Mouse (Mus musculus): ENCODE results near the gene Clcn1. TPM values are rescaled to one million over a fixed set of nuclear protein-coding genes. Genes with fewer than 3 reads are reported as not detected.

Clcn1 gene
- polyA plus RNA-seq (2012; rRNA removed) = 1.9 TPM in 2 replicates
- polyA plus RNA-seq (2014; fragmentation: Nextera tagmentation; extraction: Ambion mirVana) = 0.29 and 0.61 TPM in 2 replicates

DNA sequence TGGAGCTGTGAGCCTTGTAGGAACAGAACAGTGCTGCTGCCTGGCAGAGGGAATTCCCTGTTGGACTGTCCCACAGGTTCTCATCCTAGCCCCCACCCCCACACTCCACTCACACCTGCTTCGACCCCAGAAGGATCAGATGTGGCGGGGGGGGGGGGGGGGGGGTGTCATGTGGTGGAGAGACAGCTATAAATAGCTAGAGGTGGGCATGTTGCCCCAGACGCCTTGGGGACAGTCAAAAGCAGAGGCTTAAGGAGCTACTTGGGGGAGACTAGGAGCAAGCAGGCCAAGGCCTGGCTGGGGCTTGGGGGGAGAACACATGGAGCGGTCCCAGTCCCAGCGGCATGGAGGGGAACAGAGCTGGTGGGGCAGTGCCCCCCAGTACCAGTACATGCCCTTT is at the start of gene Clcn1:
Clcn1 (plus strand) TSS at position 238 of the 400 bp plus-strand sequence.
- TF ChIP-seq POLR2A (IDR thresholded peaks at IDR 0.05; ENCODE audit: borderline replicate concordance, extremely low read depth, insufficient read depth, insufficient read length) = no peak
- 58% methylated on average over 4 of the region's 5 CpGs for WGBS
- no peak for DNase-seq (ENCODE audit: low spot score)

DNA sequence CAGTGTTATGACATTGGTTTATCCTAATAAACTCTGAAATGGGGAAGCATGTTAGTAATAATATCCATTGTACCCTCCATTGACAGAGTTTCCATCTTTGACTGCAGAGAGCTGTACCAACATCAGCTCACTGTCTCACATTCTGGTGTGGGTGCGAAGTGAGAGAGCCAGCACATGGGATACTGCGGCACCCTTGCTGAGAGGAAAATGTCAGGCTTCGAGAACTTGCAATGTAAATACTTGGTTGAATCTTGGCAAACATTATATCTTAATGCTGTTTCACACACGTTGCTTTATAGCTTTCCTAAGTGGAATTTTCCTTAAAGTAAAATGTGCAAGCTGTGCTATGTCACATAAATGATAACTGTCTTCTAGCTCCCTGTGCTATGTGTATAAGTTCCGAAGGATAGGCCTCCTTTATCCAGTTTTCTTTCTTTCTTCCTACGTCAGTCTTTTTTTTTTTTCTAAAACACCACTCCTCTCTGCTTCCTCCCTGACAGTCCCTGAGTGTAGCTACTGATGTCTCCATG is 49.1 kb upstream of the Clcn1 start:
- Histone ChIP-seq H3K36me3 (ENCODE audit: control insufficient read depth, insufficient read depth, low read length) (no peaks in the 10 kb centered on the region), H3K27ac (replicated peaks; ENCODE audit: low read depth, low read length) (no peak overlapping the region), H3K9ac (ENCODE audit: low read depth, low read length, severe bottlenecking) (no peak overlapping the region), H3K27me3 (ENCODE audit: control insufficient read depth, insufficient read depth, low read length) (no peaks in the 10 kb centered on the region), H3K4me1 (ENCODE audit: control insufficient read depth, insufficient read depth, low read length) (no peaks in the 10 kb centered on the region), H3K9me3 (ENCODE audit: control insufficient read depth, low read length) (no peaks in the 10 kb centered on the region), H3K4me2 (replicated peaks; ENCODE audit: low read depth, low read length, severe bottlenecking) (no peak overlapping the region), H3K4me3 (replicated peaks; ENCODE audit: low read length) (no peak overlapping the region)
- TF ChIP-seq POLR2A (IDR thresholded peaks at IDR 0.05; ENCODE audit: borderline replicate concordance, extremely low read depth, insufficient read depth, insufficient read length) = no peak
- DNase-seq (ENCODE audit: low spot score) (no peak), ATAC-seq (ENCODE audit: low FRiP score, low read depth) (no peak)
- WGBS = 67% methylated on average over 6 of the region's 6 CpGs

More for the DNA sequence above, at the start of gene Clcn1:
- ATAC-seq (ENCODE audit: low FRiP score, low read depth) = no peak
- Histone ChIP-seq H3K4me2 (replicated peaks; ENCODE audit: low read depth, low read length, severe bottlenecking) (no peak within 1 kb of the TSS), H3K27ac (replicated peaks; ENCODE audit: low read depth, low read length) (no peak within 1 kb of the TSS), H3K27me3 (ENCODE audit: control insufficient read depth, insufficient read depth, low read length) (no peaks in the 10 kb centered on the region), H3K4me1 (ENCODE audit: control insufficient read depth, insufficient read depth, low read length) (no peaks in the 10 kb centered on the region; the same call in 1 of the 2 replicates), H3K4me3 (replicated peaks; ENCODE audit: low read length) (no peak within 1 kb of the TSS), H3K9ac (ENCODE audit: low read depth, low read length, severe bottlenecking) (no peak within 1 kb of the TSS), H3K36me3 (ENCODE audit: control insufficient read depth, insufficient read depth, low read length) (peaks cover 25% of the 10 kb centered on the region), H3K9me3 (ENCODE audit: control insufficient read depth, low read length) (no peaks in the 10 kb centered on the region)

DNA sequence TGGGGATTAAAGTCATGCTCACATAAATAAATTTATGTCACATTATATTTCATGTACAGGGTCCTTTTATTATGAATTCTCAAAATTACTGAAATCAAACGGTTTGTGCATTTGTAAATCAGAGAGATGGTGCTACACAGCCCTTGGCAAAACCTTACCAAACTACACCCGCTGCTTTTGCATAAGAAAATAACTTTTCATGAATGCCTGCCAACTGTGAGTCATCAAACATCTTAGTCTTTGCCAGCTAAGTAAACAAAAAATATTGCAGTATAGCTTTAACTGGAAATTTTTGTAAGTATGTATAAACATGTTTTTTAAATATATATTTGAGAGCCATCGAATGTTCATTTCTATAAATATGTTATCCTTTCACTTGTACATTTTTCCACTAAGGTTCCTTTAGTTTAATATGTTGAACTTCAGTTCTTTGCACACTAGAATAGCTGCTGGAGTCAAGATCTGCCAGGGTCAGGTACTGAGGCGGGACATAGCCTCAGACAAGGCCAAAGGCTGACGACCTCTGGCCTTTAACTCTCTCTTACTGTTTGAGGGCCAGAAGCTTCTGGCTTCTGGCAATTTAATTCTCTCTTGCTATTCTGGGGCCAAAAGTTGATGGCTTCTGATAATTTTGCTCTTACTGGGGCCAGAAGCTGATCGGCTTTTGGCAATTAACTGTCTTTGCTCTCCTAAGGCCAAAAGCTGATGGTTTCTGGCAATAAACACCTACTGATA is 45.0 kb upstream of the Clcn1 start:
- no peak for DNase-seq (ENCODE audit: low spot score)

DNA sequence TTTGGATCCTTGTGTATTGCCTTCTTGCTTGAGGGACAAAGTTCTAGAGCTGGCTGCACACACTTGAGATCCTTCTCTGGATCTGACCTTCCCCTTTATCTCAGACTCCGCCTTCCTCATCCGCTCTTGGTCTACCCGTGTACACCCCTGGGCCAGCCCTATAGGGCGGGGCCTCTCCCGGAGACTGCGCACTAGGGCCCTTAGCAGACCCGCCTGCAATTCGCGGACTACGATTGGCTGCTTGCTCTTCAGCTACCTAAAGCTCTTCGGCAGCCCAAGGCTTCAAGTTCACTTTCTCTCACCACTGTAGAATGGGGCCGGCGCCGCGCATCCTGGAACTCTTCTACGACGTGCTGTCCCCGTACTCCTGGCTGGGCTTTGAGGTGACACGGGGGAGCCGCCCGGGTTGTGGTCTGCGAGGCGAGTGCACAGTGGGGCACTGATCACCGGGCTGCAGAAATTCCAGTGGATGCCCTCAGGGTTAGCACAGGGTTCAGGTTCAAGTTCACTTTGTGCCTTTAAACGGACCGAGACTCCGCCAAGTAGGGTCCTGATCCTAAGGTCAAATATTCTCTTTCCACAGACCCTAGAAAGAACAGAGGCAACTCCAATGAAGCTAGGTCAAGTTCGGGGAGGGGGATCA is 40.7 kb upstream of the Clcn1 start, which contains the start of gene Gstk1:
Gstk1 (plus strand) TSS at position 225 of the 643 bp plus-strand sequence.
- H3K27ac ChIP-seq (replicated peaks; ENCODE audit: low read depth, low read length) = no peak within 1 kb of the TSS
- H3K4me1 ChIP-seq (ENCODE audit: control insufficient read depth, insufficient read depth, low read length) = peaks cover 5% of the 10 kb centered on the region; the same call in 1 of the 2 replicates
- H3K9me3 ChIP-seq (ENCODE audit: control insufficient read depth, low read length) = no peaks in the 10 kb centered on the region
- peak; percentile 85 for DNase-seq (ENCODE audit: low spot score)
- H3K27me3 ChIP-seq (ENCODE audit: control insufficient read depth, insufficient read depth, low read length) = no peaks in the 10 kb centered on the region
- peak within 1 kb of the TSS; percentile 69 for H3K4me2 ChIP-seq (replicated peaks; ENCODE audit: low read depth, low read length, severe bottlenecking)
- peak within 1 kb of the TSS; percentile 50 for H3K9ac ChIP-seq (ENCODE audit: low read depth, low read length, severe bottlenecking)
- no peak for TF ChIP-seq POLR2A (IDR thresholded peaks at IDR 0.05; ENCODE audit: borderline replicate concordance, extremely low read depth, insufficient read depth, insufficient read length)
- 3% methylated on average over 28 of the region's 28 CpGs for WGBS
- peak; percentile 99 for ATAC-seq (ENCODE audit: low FRiP score, low read depth)
- peak within 1 kb of the TSS; percentile 44 for H3K4me3 ChIP-seq (replicated peaks; ENCODE audit: low read length)
- no peaks in the 10 kb centered on the region for H3K36me3 ChIP-seq (ENCODE audit: control insufficient read depth, insufficient read depth, low read length)

More for the DNA sequence above, 45.0 kb upstream of the Clcn1 start:
- H3K9ac ChIP-seq (ENCODE audit: low read depth, low read length, severe bottlenecking) = no peak overlapping the region
- 73% methylated on average over 6 of the region's 6 CpGs for WGBS
- no peak overlapping the region for H3K4me2 ChIP-seq (replicated peaks; ENCODE audit: low read depth, low read length, severe bottlenecking)
- no peak for TF ChIP-seq POLR2A (IDR thresholded peaks at IDR 0.05; ENCODE audit: borderline replicate concordance, extremely low read depth, insufficient read depth, insufficient read length)
- no peaks in the 10 kb centered on the region for H3K9me3 ChIP-seq (ENCODE audit: control insufficient read depth, low read length)
- H3K4me1 ChIP-seq (ENCODE audit: control insufficient read depth, insufficient read depth, low read length) = peaks cover 5% of the 10 kb centered on the region; the same call in 1 of the 2 replicates
- no peak overlapping the region for H3K27ac ChIP-seq (replicated peaks; ENCODE audit: low read depth, low read length)
- no peaks in the 10 kb centered on the region for H3K36me3 ChIP-seq (ENCODE audit: control insufficient read depth, insufficient read depth, low read length)
- no peaks in the 10 kb centered on the region for H3K27me3 ChIP-seq (ENCODE audit: control insufficient read depth, insufficient read depth, low read length)
- H3K4me3 ChIP-seq (replicated peaks; ENCODE audit: low read length) = no peak overlapping the region
- no peak for ATAC-seq (ENCODE audit: low FRiP score, low read depth)

DNA sequence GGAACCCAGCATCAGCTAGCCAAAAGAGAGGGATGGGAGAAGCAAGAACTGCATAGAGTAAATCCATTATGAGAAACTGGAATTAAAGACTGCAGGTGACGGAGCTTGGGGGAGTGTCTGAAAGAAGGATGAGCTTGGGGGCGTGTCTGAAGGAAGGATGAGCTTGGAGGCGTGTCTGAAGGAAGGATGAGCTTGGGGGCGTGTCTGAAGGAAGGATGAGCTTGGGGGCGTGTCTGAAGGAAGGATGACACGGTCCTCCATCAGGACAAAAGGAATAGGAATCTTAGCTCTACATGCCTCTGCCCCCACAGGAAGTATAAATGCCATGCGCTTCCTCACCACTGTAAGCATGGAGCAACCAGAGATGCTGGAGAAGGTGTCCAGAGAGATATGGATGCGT is 39.3 kb upstream of the Clcn1 start:
- 9% methylated on average over 8 of the region's 8 CpGs for WGBS

More for the DNA sequence above, 39.3 kb upstream of the Clcn1 start:
- no peak for TF ChIP-seq POLR2A (IDR thresholded peaks at IDR 0.05; ENCODE audit: borderline replicate concordance, extremely low read depth, insufficient read depth, insufficient read length)
- no peak overlapping the region for H3K9ac ChIP-seq (ENCODE audit: low read depth, low read length, severe bottlenecking)
- DNase-seq (ENCODE audit: low spot score) = no peak
- H3K4me1 ChIP-seq (ENCODE audit: control insufficient read depth, insufficient read depth, low read length) = peaks cover 5% of the 10 kb centered on the region; the same call in 1 of the 2 replicates
- no peak overlapping the region for H3K4me2 ChIP-seq (replicated peaks; ENCODE audit: low read depth, low read length, severe bottlenecking)
- no peaks in the 10 kb centered on the region for H3K9me3 ChIP-seq (ENCODE audit: control insufficient read depth, low read length)
- no peak overlapping the region for H3K27ac ChIP-seq (replicated peaks; ENCODE audit: low read depth, low read length)
- no peaks in the 10 kb centered on the region for H3K36me3 ChIP-seq (ENCODE audit: control insufficient read depth, insufficient read depth, low read length)
- no peak for ATAC-seq (ENCODE audit: low FRiP score, low read depth)
- H3K4me3 ChIP-seq (replicated peaks; ENCODE audit: low read length) = no peak overlapping the region
- no peaks in the 10 kb centered on the region for H3K27me3 ChIP-seq (ENCODE audit: control insufficient read depth, insufficient read depth, low read length)

All from limb, embryonic 14.5 days (tissue).